Mouse (Mus musculus): Measurements from ENCODE around the gene Uvrag.

Gene Uvrag

GRCm38 (mm10) chr7:98916581-98916980, 224.4 kb downstream of the Uvrag start:
- no peak for DNase-seq

GRCm38 (mm10) chr7:98912953-98913360, 228.0 kb downstream of the Uvrag start:
- no peak for DNase-seq

- DNase-seq, result peak; percentile 38
Measured at GRCm38 (mm10) chr7:98911276-98911675, 229.7 kb downstream of the Uvrag start.

- DNase-seq, result no peak
Measured at GRCm38 (mm10) chr7:98910712-98911111, 230.2 kb downstream of the Uvrag start.

- no peak for DNase-seq
Measured at GRCm38 (mm10) chr7:98910164-98910563, 230.8 kb downstream of the Uvrag start.

- DNase-seq, result no peak
Measured at GRCm38 (mm10) chr7:98907476-98907875, 233.5 kb downstream of the Uvrag start.

GRCm38 (mm10) chr7:98904659-98905362, 236.1 kb downstream of the Uvrag start:
- peak; percentile 59 for DNase-seq

- no peak for DNase-seq
Measured at GRCm38 (mm10) chr7:98903884-98904283, 237.1 kb downstream of the Uvrag start.

GRCm38 (mm10) chr7:98901120-98901519, 239.8 kb downstream of the Uvrag start:
- DNase-seq, result no peak

GRCm38 (mm10) chr7:98899815-98900214, 241.1 kb downstream of the Uvrag start:
- peak; percentile 46 for DNase-seq

- no peak for DNase-seq
Measured at GRCm38 (mm10) chr7:98897323-98897722, 243.6 kb downstream of the Uvrag start.

GRCm38 (mm10) chr7:98895501-98896095, 245.3 kb downstream of the Uvrag start:
- no peak for DNase-seq

GRCm38 (mm10) chr7:98894768-98895167, 246.2 kb downstream of the Uvrag start:
- DNase-seq, result no peak

GRCm38 (mm10) chr7:98894305-98894704, 246.6 kb downstream of the Uvrag start:
- no peak for DNase-seq

GRCm38 (mm10) chr7:98893144-98893543, 247.8 kb downstream of the Uvrag start:
- no peak for DNase-seq

GRCm38 (mm10) chr7:98889211-98889610, 251.7 kb downstream of the Uvrag start:
- no peak for DNase-seq

GRCm38 (mm10) chr7:98888810-98889209, 252.1 kb downstream of the Uvrag start:
- no peak for DNase-seq

- no peak for DNase-seq
Measured at GRCm38 (mm10) chr7:98887811-98888261, 253.1 kb downstream of the Uvrag start.

GRCm38 (mm10) chr7:98881887-98882286, 259.1 kb downstream of the Uvrag start:
- DNase-seq, result no peak

- no peak for DNase-seq
Measured at GRCm38 (mm10) chr7:98879176-98879575, 261.8 kb downstream of the Uvrag start.

- DNase-seq, result no peak
Measured at GRCm38 (mm10) chr7:98876119-98876518, 264.8 kb downstream of the Uvrag start.

GRCm38 (mm10) chr7:98875390-98875990, 265.5 kb downstream of the Uvrag start:
- DNase-seq, result no peak

- DNase-seq, result peak; percentile 45
Measured at GRCm38 (mm10) chr7:98874411-98874951, 266.5 kb downstream of the Uvrag start.

- no peak for DNase-seq
Measured at GRCm38 (mm10) chr7:98873316-98873715, 267.6 kb downstream of the Uvrag start.
